Mouse (Mus musculus): Measurements from ENCODE around the gene Slc26a5. TPM values are rescaled to one million over a fixed set of nuclear protein-coding genes. Genes with fewer than 3 reads are reported as not detected.

The Slc26a5 gene
- 0.06 TPM in 1 of 2 replicates, not detected in the other for polyA plus RNA-seq (2014; fragmentation: Nextera tagmentation; extraction: Ambion mirVana)

DNA sequence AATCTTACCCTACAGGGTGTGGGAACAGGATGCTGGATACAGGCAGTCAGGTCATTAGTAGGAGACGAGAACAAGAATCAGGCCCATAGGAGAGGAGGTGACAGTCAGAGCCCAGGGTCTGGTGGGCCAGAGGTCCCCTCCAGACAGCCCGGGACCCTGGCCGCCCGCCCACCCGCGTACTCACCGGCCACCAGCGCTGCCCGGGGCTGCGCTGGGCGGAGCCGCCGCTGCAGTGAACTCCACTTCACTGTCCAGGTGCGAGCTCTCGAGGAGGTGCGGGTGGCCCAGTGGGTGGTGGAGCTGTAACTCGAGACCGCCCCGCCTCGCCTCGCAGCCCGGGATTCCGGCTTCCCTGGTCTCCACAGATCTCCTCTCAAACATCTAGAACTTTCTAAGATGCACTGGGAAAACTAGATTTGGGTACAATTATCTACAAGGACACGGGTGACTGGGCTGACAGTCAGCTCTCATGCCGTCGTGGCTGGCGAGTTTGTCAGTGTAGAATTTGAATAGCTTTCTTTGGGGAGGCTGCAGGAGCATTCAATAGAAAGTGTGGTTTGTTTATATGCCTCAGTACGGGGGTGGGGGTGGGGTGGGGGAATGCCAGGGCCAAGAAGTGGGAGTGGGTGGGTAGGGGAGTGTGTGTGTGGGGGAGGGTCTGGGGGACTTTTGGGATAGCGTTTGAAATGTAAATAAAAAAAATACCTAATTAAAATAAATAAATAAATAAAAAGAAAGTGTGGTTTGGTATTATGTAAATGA is at the start of gene Slc26a5:
Gene Slc26a5, minus strand, starts transcription at position 259 of the 762 bp plus-strand sequence.
- Histone ChIP-seq H3K4me1 (replicated peaks; ENCODE audit: control insufficient read depth, insufficient read depth, low read length) (no peaks in the 10 kb centered on the region), H3K4me3 (ENCODE audit: low read depth, low read length) (no peak within 1 kb of the TSS), H3K9me3 (ENCODE audit: control insufficient read depth, low read length) (no peaks in the 10 kb centered on the region), H3K4me2 (peak within 1 kb of the TSS; percentile 41), H3K9ac (ENCODE audit: low read depth, low read length) (no peak within 1 kb of the TSS), H3K27ac (ENCODE audit: low read depth, low read length) (no peak within 1 kb of the TSS), H3K27me3 (replicated peaks; ENCODE audit: control insufficient read depth, insufficient read depth, low read length) (peaks cover 10% of the 10 kb centered on the region; the same call in 1 of the 2 replicates), H3K36me3 (ENCODE audit: control insufficient read depth, insufficient read depth, low read length) (no peaks in the 10 kb centered on the region)
- 4% methylated on average over 29 of the region's 29 CpGs for WGBS
- DNase-seq (ENCODE audit: low spot score) (no peak), ATAC-seq (replicated peaks; ENCODE audit: low FRiP score) (no peak)

DNA sequence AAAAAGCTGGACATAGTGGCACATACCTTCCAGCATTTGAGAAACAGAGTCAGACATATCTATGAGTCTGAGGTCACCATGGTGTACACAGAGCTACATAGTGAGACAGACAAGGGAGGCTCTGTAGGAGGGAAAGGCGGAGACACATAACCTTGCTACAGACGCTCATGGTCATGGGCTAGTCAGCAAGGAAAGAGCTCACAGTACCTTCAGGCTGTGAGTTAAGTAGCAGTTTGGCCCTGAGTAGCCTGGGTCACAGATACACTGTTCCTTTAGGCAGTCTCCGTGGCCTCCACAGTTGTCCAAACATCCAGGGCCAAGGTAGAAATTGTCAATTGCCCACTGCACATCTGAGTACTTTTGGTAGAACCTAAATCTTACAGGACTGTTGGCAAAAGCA is 49.4 kb upstream of the Slc26a5 start:
- no peaks in the 10 kb centered on the region for H3K4me1 ChIP-seq (replicated peaks; ENCODE audit: control insufficient read depth, insufficient read depth, low read length)
- 0 out of 2 replicates have a peak, but pooled peaks cover under 1% of the 10 kb centered on the region for H3K36me3 ChIP-seq (ENCODE audit: control insufficient read depth, insufficient read depth, low read length)
- H3K9ac ChIP-seq (ENCODE audit: low read depth, low read length), result no peak overlapping the region
- H3K4me2 ChIP-seq, result no peak overlapping the region
- H3K4me3 ChIP-seq (ENCODE audit: low read depth, low read length), result no peak overlapping the region
- H3K27ac ChIP-seq (ENCODE audit: low read depth, low read length), result no peak overlapping the region
- ATAC-seq (replicated peaks; ENCODE audit: low FRiP score), result no peak
- 84% methylated on average over 3 of the region's 3 CpGs for WGBS
- DNase-seq (ENCODE audit: low spot score), result no peak
- no peaks in the 10 kb centered on the region for H3K9me3 ChIP-seq (ENCODE audit: control insufficient read depth, low read length)
- no peaks in the 10 kb centered on the region for H3K27me3 ChIP-seq (replicated peaks; ENCODE audit: control insufficient read depth, insufficient read depth, low read length)

DNA sequence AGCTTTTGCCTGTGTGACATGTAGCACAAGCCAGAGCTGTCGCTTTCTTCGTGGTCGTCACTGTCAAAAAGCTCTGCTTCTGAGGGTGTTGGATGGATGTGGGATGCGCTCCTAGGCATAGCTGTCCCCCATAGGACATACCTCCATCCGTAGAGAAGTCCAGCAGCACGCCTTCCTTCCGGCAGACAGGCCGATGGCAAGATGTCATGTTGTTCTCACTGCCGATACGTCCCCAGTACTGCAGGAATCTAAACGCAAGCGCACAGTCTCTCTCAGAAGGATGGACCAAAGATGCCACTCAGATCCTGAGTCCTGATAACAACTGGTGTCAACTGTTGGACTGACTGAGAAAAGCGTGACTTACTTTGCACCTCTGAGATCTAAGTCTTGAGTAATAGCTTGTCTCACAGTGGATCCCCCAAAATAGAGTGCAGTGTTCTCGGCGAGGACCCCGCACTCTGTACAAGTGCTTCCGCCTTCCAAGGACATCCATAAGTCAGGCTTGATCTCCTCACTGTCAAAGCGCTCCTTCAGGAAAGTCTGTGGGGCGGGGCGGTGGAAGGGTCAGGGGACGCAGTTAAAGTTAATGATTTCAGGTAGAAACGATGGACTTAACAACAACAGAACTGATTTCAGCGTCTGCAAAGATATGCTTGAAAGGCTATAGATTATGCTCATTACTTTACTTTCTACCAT is 47.6 kb upstream of the Slc26a5 start:
- no peak overlapping the region for H3K9ac ChIP-seq (ENCODE audit: low read depth, low read length)
- H3K4me2 ChIP-seq, result no peak overlapping the region
- H3K4me3 ChIP-seq (ENCODE audit: low read depth, low read length), result no peak overlapping the region
- H3K27ac ChIP-seq (ENCODE audit: low read depth, low read length), result no peak overlapping the region
- H3K9me3 ChIP-seq (ENCODE audit: control insufficient read depth, low read length), result no peaks in the 10 kb centered on the region
- no peaks in the 10 kb centered on the region for H3K4me1 ChIP-seq (replicated peaks; ENCODE audit: control insufficient read depth, insufficient read depth, low read length)
- ATAC-seq (replicated peaks; ENCODE audit: low FRiP score) (no peak), DNase-seq (ENCODE audit: low spot score) (no peak)
- 86% methylated on average over 23 of the region's 23 CpGs for WGBS
- H3K36me3 ChIP-seq (ENCODE audit: control insufficient read depth, insufficient read depth, low read length), result 0 out of 2 replicates have a peak, but pooled peaks cover 2% of the 10 kb centered on the region
- no peaks in the 10 kb centered on the region for H3K27me3 ChIP-seq (replicated peaks; ENCODE audit: control insufficient read depth, insufficient read depth, low read length)

DNA sequence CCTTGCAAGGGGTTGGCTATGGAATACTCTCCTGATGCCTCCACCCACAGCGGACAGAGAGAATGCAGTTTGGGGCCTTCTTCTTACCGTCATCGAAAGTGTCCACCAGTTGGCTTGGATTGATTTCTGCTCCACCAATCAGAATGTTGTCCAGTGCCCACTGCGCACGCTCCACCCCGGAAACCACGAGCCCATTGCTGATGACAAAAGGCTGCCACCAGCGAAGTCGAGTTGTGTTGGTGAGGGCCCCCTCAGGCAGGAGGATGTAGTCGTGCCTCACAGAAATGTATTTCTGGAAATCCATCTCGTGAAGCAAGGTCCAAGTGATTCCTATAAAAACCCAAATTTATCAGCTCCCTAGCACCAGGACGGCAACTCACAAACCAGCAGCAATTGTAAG is 45.3 kb upstream of the Slc26a5 start:
- ATAC-seq (replicated peaks; ENCODE audit: low FRiP score), result no peak
- Histone ChIP-seq H3K36me3 (ENCODE audit: control insufficient read depth, insufficient read depth, low read length) (0 out of 2 replicates have a peak, but pooled peaks cover 2% of the 10 kb centered on the region), H3K27ac (ENCODE audit: low read depth, low read length) (no peak overlapping the region), H3K27me3 (replicated peaks; ENCODE audit: control insufficient read depth, insufficient read depth, low read length) (no peaks in the 10 kb centered on the region), H3K4me3 (ENCODE audit: low read depth, low read length) (no peak overlapping the region), H3K4me2 (no peak overlapping the region), H3K4me1 (replicated peaks; ENCODE audit: control insufficient read depth, insufficient read depth, low read length) (no peaks in the 10 kb centered on the region), H3K9me3 (ENCODE audit: control insufficient read depth, low read length) (no peaks in the 10 kb centered on the region), H3K9ac (ENCODE audit: low read depth, low read length) (no peak overlapping the region)
- WGBS, result 89% methylated on average over 12 of the region's 12 CpGs
- DNase-seq (ENCODE audit: low spot score), result no peak

DNA sequence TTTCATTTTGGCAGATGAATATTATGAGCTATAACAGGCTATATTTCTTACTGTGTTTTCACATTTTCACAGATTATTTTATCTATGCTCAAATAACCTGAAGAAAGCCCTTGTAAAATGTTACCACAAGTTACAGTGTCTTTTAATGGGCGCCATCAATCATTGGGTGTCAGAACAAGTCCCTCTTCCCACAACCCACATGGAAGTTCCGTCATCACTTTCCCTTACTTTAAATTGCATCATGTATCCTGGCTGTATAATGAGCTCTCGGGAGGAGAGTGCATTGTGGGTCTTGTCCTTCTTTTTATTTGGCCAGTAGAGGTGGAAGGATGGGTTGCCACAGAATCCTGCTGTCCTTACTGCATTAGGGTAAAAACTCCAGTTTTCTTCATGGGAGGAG is 44.3 kb upstream of the Slc26a5 start:
- H3K36me3 ChIP-seq (ENCODE audit: control insufficient read depth, insufficient read depth, low read length), result 0 out of 2 replicates have a peak, but pooled peaks cover 2% of the 10 kb centered on the region
- no peak overlapping the region for H3K4me2 ChIP-seq
- H3K27me3 ChIP-seq (replicated peaks; ENCODE audit: control insufficient read depth, insufficient read depth, low read length), result no peaks in the 10 kb centered on the region
- H3K27ac ChIP-seq (ENCODE audit: low read depth, low read length), result no peak overlapping the region
- H3K9ac ChIP-seq (ENCODE audit: low read depth, low read length), result no peak overlapping the region
- ATAC-seq (replicated peaks; ENCODE audit: low FRiP score) (no peak), DNase-seq (ENCODE audit: low spot score) (no peak)
- no peak overlapping the region for H3K4me3 ChIP-seq (ENCODE audit: low read depth, low read length)
- WGBS, result 81% methylated on average over 3 of the region's 3 CpGs
- no peaks in the 10 kb centered on the region for H3K4me1 ChIP-seq (replicated peaks; ENCODE audit: control insufficient read depth, insufficient read depth, low read length)
- no peaks in the 10 kb centered on the region for H3K9me3 ChIP-seq (ENCODE audit: control insufficient read depth, low read length)

DNA sequence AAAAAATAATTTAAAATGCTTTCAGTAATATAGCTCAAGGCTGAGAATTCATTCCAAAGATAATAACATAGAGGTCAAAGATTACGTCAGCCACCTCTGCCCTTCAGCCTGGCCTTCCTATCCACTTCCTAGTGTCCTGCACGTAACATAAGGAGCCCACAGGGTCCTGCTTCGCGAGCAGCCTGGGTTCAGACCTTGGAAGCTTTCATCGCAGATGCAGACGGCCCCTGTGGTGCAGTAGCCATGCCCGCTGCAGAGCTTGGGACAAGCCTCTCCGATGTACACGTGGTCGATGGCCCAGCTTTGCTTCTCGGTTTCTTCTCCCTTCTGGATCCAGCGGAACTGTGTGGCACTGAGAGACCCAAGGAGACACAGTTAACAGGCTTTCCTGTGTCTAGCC is 36.0 kb upstream of the Slc26a5 start:
- no peaks in the 10 kb centered on the region for H3K27me3 ChIP-seq (replicated peaks; ENCODE audit: control insufficient read depth, insufficient read depth, low read length)
- ATAC-seq (replicated peaks; ENCODE audit: low FRiP score), result no peak
- H3K9me3 ChIP-seq (ENCODE audit: control insufficient read depth, low read length), result no peaks in the 10 kb centered on the region
- DNase-seq (ENCODE audit: low spot score), result no peak
- H3K36me3 ChIP-seq (ENCODE audit: control insufficient read depth, insufficient read depth, low read length), result 0 out of 2 replicates have a peak, but pooled peaks cover 3% of the 10 kb centered on the region
- no peak overlapping the region for H3K27ac ChIP-seq (ENCODE audit: low read depth, low read length)
- no peak overlapping the region for H3K4me3 ChIP-seq (ENCODE audit: low read depth, low read length)
- H3K4me1 ChIP-seq (replicated peaks; ENCODE audit: control insufficient read depth, insufficient read depth, low read length), result no peaks in the 10 kb centered on the region
- H3K9ac ChIP-seq (ENCODE audit: low read depth, low read length), result no peak overlapping the region
- no peak overlapping the region for H3K4me2 ChIP-seq
- WGBS, result 69% methylated on average over 12 of the region's 12 CpGs

DNA sequence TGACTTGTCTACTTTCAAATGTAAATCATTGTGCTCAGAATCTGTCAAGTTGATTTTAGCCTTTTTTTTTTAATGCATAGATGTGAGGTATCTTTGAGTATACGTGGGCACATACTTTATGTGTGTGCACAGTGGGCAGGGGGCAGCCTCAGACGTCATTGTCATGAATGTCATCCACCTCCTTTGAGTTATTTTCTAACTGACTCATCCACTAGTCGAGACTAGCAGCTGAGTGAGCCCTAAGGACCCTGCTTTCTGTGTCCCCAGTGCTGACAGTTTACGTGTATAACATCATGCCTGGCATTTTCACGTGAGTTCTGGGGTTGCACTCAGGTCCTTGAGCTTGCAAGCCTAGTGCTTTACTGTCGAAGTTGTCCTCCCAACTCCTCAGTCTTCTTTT is 35.5 kb upstream of the Slc26a5 start:
- Histone ChIP-seq H3K9me3 (ENCODE audit: control insufficient read depth, low read length) (no peaks in the 10 kb centered on the region), H3K27ac (ENCODE audit: low read depth, low read length) (no peak overlapping the region), H3K4me3 (ENCODE audit: low read depth, low read length) (no peak overlapping the region), H3K4me1 (replicated peaks; ENCODE audit: control insufficient read depth, insufficient read depth, low read length) (no peaks in the 10 kb centered on the region), H3K27me3 (replicated peaks; ENCODE audit: control insufficient read depth, insufficient read depth, low read length) (no peaks in the 10 kb centered on the region), H3K9ac (ENCODE audit: low read depth, low read length) (no peak overlapping the region), H3K36me3 (ENCODE audit: control insufficient read depth, insufficient read depth, low read length) (0 out of 2 replicates have a peak, but pooled peaks cover 3% of the 10 kb centered on the region), H3K4me2 (no peak overlapping the region)
- DNase-seq (ENCODE audit: low spot score) (no peak), ATAC-seq (replicated peaks; ENCODE audit: low FRiP score) (no peak)
- 72% methylated on average over 6 of the region's 6 CpGs for WGBS

DNA sequence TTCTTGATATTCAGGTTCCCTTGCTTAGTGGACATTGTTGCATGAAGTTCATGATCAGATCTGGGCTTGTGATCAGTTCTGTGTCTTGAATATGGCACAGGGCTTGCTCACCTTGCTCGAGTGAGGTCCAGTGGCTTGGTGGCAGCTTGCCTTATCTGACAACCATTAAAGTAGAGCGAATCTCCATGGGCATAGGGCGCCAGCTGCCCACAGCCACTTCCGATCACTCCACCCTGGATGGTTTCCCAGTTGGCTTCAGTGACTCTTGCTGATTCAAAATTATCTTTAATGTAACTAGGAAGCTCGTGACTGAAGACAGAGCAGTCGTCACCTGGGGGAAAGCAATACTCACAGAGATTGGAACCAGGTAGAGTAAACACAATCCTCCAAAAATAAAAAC is 33.5 kb upstream of the Slc26a5 start:
- H3K4me1 ChIP-seq (replicated peaks; ENCODE audit: control insufficient read depth, insufficient read depth, low read length), result no peaks in the 10 kb centered on the region
- WGBS, result 87% methylated on average over 6 of the region's 6 CpGs
- H3K9me3 ChIP-seq (ENCODE audit: control insufficient read depth, low read length), result no peaks in the 10 kb centered on the region
- H3K27me3 ChIP-seq (replicated peaks; ENCODE audit: control insufficient read depth, insufficient read depth, low read length), result no peaks in the 10 kb centered on the region
- H3K4me2 ChIP-seq, result no peak overlapping the region
- ATAC-seq (replicated peaks; ENCODE audit: low FRiP score), result no peak
- H3K9ac ChIP-seq (ENCODE audit: low read depth, low read length), result no peak overlapping the region
- no peak for DNase-seq (ENCODE audit: low spot score)
- no peak overlapping the region for H3K4me3 ChIP-seq (ENCODE audit: low read depth, low read length)
- H3K27ac ChIP-seq (ENCODE audit: low read depth, low read length), result no peak overlapping the region
- H3K36me3 ChIP-seq (ENCODE audit: control insufficient read depth, insufficient read depth, low read length), result 0 out of 2 replicates have a peak, but pooled peaks cover 3% of the 10 kb centered on the region
